Mouse (Mus musculus): ENCODE measurements at regions not wholly inside any gene's neighbourhood (a gene's known extent, or its start where the extent isn't known, plus 50 kb on each side); places are given as distances from the start of the nearest gene placed in this dataset.

GRCm38 (mm10) chr7:34587239-34587638, 69.3 kb downstream of the Kctd15 start:
- no peak for DNase-seq

GRCm38 (mm10) chr7:34585312-34585865, 71.1 kb downstream of the Kctd15 start:
- no peak for DNase-seq

DNA sequence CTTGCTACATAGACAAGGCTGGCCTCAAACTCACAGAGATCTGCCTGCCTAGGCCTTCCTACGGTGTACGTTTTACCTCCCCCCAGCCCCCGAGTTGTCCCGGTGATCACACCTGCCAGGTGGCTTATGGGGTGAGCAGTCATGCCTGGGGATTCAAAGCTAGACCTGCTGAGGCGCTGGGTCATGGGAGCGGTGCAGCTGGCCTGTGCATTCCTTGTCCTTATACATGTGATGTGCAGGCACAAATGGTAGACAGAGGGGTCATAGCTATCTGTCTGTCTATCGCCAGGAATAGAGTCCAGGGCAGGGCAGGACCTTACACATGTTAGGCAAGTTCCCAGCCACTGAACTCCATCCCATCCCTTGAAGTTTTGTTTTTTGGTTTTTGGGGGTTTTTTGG, 71.7 kb downstream of the Kctd15 start:
- no peak for DNase-seq

DNA sequence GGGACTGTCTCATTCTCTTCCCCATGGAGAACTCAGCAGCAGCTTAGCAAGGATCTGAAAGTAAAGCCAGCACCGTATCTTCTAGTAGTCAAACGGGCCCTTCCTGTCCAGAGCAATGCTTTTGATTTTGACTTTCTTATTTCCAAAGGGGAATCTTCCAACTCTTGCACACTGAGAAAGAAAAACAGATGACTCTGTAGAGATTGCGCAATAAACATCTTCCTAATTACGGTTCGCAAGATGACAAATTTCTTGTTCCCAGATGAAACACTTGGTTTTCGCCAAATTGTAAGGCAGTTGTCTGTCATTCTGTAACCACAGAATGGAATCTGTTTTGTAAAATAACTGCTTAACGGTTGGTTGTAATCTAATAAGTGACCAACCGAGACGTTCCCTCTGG, 75.7 kb downstream of the Kctd15 start:
- DNase-seq: no peak

DNA sequence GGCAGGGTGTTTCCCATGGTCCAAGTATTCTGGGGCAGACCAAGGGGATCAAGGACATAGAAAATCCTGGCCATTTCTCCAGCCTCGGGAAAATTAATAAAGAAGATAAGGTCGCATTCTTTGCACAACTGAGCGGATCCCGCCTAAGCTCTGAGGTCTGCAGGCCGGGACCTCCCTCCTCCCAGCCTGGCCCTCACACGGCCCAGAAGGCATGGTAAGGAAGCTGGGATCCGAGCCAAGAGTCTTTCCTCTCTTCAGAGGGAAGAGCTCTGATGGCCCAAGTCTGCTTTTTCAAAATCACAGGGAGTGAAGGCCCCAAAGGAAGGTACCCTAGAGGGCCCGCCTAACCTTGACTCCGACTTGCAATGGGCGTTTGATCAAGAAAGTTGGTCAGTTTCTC, 85.2 kb downstream of the Kctd15 start:
- peak; percentile 82 for DNase-seq

- peak; percentile 89 for DNase-seq
These were observed 86.1 kb downstream of the Kctd15 start for GRCm38 (mm10) chr7:34570114-34571065.

GRCm38 (mm10) chr7:34569747-34570113, 86.8 kb downstream of the Kctd15 start:
- no peak for DNase-seq

DNA sequence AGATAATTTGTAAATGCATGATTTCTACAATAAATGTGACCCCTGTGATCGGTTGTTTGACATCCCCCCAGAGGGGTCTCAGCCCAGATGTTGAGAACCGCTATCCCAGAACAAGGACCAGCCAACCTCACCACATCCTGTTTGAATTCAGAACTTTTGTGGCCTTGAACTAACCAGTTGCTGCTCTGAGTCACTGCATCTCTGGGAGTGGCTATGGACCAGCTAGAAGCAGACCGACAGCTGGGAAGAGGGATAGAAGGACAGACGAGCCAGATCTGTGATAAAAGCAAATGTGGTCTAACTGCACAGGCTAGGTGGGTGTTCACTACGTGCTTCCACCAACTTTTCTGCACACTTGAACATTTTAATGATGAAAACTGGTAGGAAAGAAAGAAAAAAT, 89.0 kb downstream of the Kctd15 start:
- no peak for DNase-seq

DNA sequence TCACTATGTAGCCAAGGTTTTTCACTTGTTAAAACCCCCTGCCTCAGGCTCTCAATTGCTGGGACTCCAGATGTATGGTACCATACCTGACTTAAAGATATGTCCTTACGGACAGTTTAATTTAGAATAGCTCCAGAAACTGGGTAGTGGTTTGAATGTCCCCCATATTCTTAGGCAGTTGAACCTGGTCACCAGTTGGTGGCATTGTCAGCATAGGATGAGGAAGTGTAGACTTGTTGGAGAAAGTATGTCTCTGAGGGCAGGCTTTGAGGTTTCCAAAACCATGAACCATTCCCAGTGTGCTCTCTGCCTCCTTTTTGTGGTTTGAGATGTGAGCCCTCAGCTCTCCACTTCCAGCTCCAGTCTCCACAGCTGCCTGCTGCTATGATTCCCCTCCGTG, 94.4 kb downstream of the Kctd15 start:
- DNase-seq: no peak

GRCm38 (mm10) chr7:34558615-34559343, 97.8 kb downstream of the Kctd15 start:
- DNase-seq: no peak

DNA sequence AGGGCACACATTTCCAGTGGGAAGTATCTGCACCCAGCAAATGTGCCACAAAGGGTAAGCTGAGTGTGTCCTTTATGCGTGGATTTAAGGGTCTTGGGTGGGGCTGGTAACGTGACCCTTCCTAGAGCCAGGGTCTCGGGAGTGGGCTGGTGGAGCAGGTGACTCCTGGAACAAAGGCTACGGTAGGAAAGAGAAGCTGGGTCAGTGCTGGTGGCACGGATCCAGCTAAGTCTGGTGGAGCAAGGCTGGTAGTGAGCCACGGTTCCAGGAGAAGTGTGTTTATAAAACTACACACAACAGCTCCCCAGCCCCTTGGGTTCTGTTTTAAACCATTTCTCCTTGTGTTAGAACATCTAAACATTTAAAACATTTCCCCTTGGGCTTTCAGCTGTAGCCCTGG, 101.3 kb downstream of the Kctd15 start:
- DNase-seq: peak; percentile 31

- DNase-seq: peak; percentile 12
These were observed 109.8 kb downstream of the Kctd15 start for GRCm38 (mm10) chr7:34546609-34547316.

- no peak for DNase-seq
These were observed 110.6 kb downstream of the Kctd15 start for GRCm38 (mm10) chr7:34545906-34546305.

- no peak for DNase-seq
These were observed 114.6 kb downstream of the Kctd15 start for GRCm38 (mm10) chr7:34541906-34542305.

- no peak for DNase-seq
These were observed 115.5 kb downstream of the Kctd15 start for GRCm38 (mm10) chr7:34541000-34541399.

GRCm38 (mm10) chr7:34539856-34540255, 116.7 kb downstream of the Kctd15 start:
- no peak for DNase-seq

- no peak for DNase-seq
These were observed 118.0 kb downstream of the Kctd15 start for GRCm38 (mm10) chr7:34538310-34539055.

- no peak for DNase-seq
These were observed 119.4 kb downstream of the Kctd15 start for GRCm38 (mm10) chr7:34537122-34537521.

- no peak for DNase-seq
These were observed 122.3 kb downstream of the Kctd15 start for GRCm38 (mm10) chr7:34534241-34534640.

GRCm38 (mm10) chr7:34531639-34532038, 124.9 kb downstream of the Kctd15 start:
- DNase-seq: no peak

DNA sequence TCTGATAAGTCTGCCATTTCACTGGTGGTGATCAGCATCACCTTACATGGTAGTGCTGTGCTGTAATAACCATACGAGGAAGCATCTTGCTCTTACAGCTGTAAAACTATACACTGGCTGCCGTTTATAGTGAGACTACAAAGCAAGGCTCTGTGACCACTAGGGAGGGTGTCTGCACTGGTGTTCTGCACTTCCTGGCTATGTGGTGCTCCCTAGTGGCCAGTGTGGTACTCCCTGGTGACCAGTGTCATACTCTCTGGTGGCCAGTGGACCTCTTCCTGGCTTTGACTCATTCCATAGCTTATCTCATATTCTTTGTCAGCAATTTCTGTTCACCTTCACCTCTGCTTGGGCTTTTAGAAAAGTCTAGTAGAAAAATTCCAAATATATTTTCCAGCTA, 114.7 kb upstream of the Lsm14a start:
- DNase-seq: peak; percentile 7

GRCm38 (mm10) chr7:34506816-34507215, 113.7 kb upstream of the Lsm14a start:
- no peak for DNase-seq

Data from kidney, postnatal 14 days (tissue).